Mouse (Mus musculus): ENCODE measurements around the gene Il11ra1. TPM values are rescaled to one million over a fixed set of nuclear protein-coding genes. Genes with fewer than 3 reads are reported as not detected.
A peak's percentile ranks its signal among the peaks of the same experiment; 100 is the strongest.

The Il11ra1 gene
- polyA plus RNA-seq, 1 experiment from 2014 or later: 152 TPM

GRCm38 (mm10) chr4:41710229-41710628 is 10.4 kb downstream of the Il11ra1 start:
- H3K27ac ChIP-seq (ENCODE audit: low read length): no peak overlapping the region
- H3K4me1 ChIP-seq (ENCODE audit: control insufficient read depth, insufficient read depth, low read length): peaks cover 23% of the 10 kb centered on the region
- H3K9me3 ChIP-seq (replicated peaks; ENCODE audit: control insufficient read depth, low read length): no peaks in the 10 kb centered on the region
- no peak overlapping the region for H3K9ac ChIP-seq (ENCODE audit: low read length)
- peaks cover 10% of the 10 kb centered on the region for H3K27me3 ChIP-seq (ENCODE audit: control insufficient read depth, insufficient read depth, low read length)
- H3K4me3 ChIP-seq (replicated peaks; ENCODE audit: low read length): no peak overlapping the region
- WGBS: 64% methylated on average over 4 of the region's 4 CpGs
- no peaks in the 10 kb centered on the region for H3K36me3 ChIP-seq (ENCODE audit: control insufficient read depth, insufficient read depth, low read length)
- H3K4me2 ChIP-seq (ENCODE audit: low read depth, low read length): no peak overlapping the region
- no peak for ATAC-seq (ENCODE audit: insufficient read depth, low FRiP score)

GRCm38 (mm10) chr4:41711705-41712375 is 12.1 kb downstream of the Il11ra1 start:
- WGBS: 67% methylated on average over 16 of the region's 16 CpGs
- H3K27ac ChIP-seq (ENCODE audit: low read length): no peak overlapping the region
- H3K36me3 ChIP-seq (ENCODE audit: control insufficient read depth, insufficient read depth, low read length): peaks cover 6% of the 10 kb centered on the region; the same call in 1 of the 2 replicates
- peaks cover 23% of the 10 kb centered on the region for H3K4me1 ChIP-seq (ENCODE audit: control insufficient read depth, insufficient read depth, low read length)
- H3K27me3 ChIP-seq (ENCODE audit: control insufficient read depth, insufficient read depth, low read length): no peaks in the 10 kb centered on the region
- ATAC-seq (ENCODE audit: insufficient read depth, low FRiP score): no peak
- peak overlapping the region; percentile 91 for H3K4me2 ChIP-seq (ENCODE audit: low read depth, low read length)
- peak overlapping the region; percentile 90 for H3K4me3 ChIP-seq (replicated peaks; ENCODE audit: low read length)
- H3K9ac ChIP-seq (ENCODE audit: low read length): peak overlapping the region; percentile 97
- no peaks in the 10 kb centered on the region for H3K9me3 ChIP-seq (replicated peaks; ENCODE audit: control insufficient read depth, low read length)

GRCm38 (mm10) chr4:41712421-41713196 is 12.8 kb downstream of the Il11ra1 start:
- WGBS: 34% methylated on average over 31 of the region's 31 CpGs
- H3K4me3 ChIP-seq (replicated peaks; ENCODE audit: low read length): peak overlapping the region; percentile 90
- H3K9me3 ChIP-seq (replicated peaks; ENCODE audit: control insufficient read depth, low read length): no peaks in the 10 kb centered on the region
- peak; percentile 9; the same call in 1 of the 2 replicates for ATAC-seq (ENCODE audit: insufficient read depth, low FRiP score)
- peak overlapping the region; percentile 91 for H3K4me2 ChIP-seq (ENCODE audit: low read depth, low read length)
- H3K27ac ChIP-seq (ENCODE audit: low read length): peak overlapping the region; percentile 71
- H3K27me3 ChIP-seq (ENCODE audit: control insufficient read depth, insufficient read depth, low read length): no peaks in the 10 kb centered on the region
- H3K36me3 ChIP-seq (ENCODE audit: control insufficient read depth, insufficient read depth, low read length): peaks cover 6% of the 10 kb centered on the region; the same call in 1 of the 2 replicates
- peak overlapping the region; percentile 97 for H3K9ac ChIP-seq (ENCODE audit: low read length)
- peaks cover 15% of the 10 kb centered on the region for H3K4me1 ChIP-seq (ENCODE audit: control insufficient read depth, insufficient read depth, low read length)

- WGBS: under 1% methylated on average over 61 of the region's 61 CpGs
- peak; percentile 75 for ATAC-seq (ENCODE audit: insufficient read depth, low FRiP score)
- H3K4me3 ChIP-seq (replicated peaks; ENCODE audit: low read length): peak within 1 kb of the TSS; percentile 90
Measured at GRCm38 (mm10) chr4:41713197-41714067, 13.6 kb downstream of the Il11ra1 start, which contains the start of gene Rpp25l. TSS of gene Rpp25l (minus strand) at chr4:41713534.

DNA sequence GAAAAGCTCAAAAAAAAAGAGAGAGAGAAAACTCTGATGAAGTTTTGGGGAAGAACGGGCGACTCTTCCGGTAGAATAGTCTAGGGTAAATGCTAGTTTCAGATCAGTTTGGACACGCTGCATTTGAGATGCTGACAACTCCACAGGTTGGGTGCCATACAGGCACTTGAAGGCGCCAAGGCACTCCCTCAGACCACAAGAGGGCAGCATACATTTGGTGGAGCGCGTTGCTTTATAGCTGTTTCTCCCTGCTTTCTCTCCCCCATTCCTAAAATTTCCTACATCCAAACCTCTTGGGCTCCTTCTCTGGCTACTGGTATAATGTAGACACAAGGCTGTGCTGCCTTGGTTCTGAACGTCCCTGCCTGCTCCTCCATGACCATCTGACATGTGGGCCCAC is 14.5 kb downstream of the Il11ra1 start:
- Histone ChIP-seq H3K4me3 (replicated peaks; ENCODE audit: low read length) (peak overlapping the region; percentile 90), H3K4me2 (ENCODE audit: low read depth, low read length) (peak overlapping the region; percentile 91), H3K36me3 (ENCODE audit: control insufficient read depth, insufficient read depth, low read length) (peaks cover 11% of the 10 kb centered on the region; the same call in 1 of the 2 replicates), H3K9ac (ENCODE audit: low read length) (no peak overlapping the region), H3K9me3 (replicated peaks; ENCODE audit: control insufficient read depth, low read length) (no peaks in the 10 kb centered on the region), H3K4me1 (ENCODE audit: control insufficient read depth, insufficient read depth, low read length) (peaks cover 14% of the 10 kb centered on the region), H3K27me3 (ENCODE audit: control insufficient read depth, insufficient read depth, low read length) (no peaks in the 10 kb centered on the region), H3K27ac (ENCODE audit: low read length) (no peak overlapping the region)
- 16% methylated on average over 8 of the region's 8 CpGs for WGBS
- no peak for ATAC-seq (ENCODE audit: insufficient read depth, low FRiP score)

More at GRCm38 (mm10) chr4:41713197-41714067, 13.6 kb downstream of the Il11ra1 start, which contains the start of gene Rpp25l:
- Histone ChIP-seq H3K9ac (ENCODE audit: low read length) (peak within 1 kb of the TSS; percentile 97), H3K27me3 (ENCODE audit: control insufficient read depth, insufficient read depth, low read length) (no peaks in the 10 kb centered on the region), H3K27ac (ENCODE audit: low read length) (peak within 1 kb of the TSS; percentile 71), H3K9me3 (replicated peaks; ENCODE audit: control insufficient read depth, low read length) (no peaks in the 10 kb centered on the region), H3K4me2 (ENCODE audit: low read depth, low read length) (peak within 1 kb of the TSS; percentile 91), H3K36me3 (ENCODE audit: control insufficient read depth, insufficient read depth, low read length) (peaks cover 10% of the 10 kb centered on the region; the same call in 1 of the 2 replicates), H3K4me1 (ENCODE audit: control insufficient read depth, insufficient read depth, low read length) (peaks cover 14% of the 10 kb centered on the region)

DNA sequence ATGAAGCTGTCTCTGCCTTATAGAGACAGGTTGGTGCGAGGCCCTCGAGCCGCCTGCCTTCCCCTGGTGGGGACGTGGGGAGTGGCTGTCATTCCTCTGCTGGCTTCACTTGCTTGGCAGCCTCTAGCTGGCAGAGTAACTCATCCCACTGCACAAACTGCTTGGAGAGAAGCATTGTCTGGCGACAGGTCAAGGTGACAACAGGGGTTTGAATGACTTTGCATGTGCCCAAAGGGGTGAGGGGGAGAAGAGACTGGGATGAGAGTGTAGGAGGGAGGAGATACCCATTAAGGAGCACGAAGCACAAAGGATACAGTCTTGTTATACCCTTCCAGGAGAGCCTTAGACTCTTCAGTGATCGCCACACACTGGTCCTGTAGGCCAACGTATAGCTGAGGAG is 15.3 kb downstream of the Il11ra1 start:
- no peak overlapping the region for H3K27ac ChIP-seq (ENCODE audit: low read length)
- no peak overlapping the region for H3K9ac ChIP-seq (ENCODE audit: low read length)
- H3K27me3 ChIP-seq (ENCODE audit: control insufficient read depth, insufficient read depth, low read length): no peaks in the 10 kb centered on the region
- 69% methylated on average over 8 of the region's 8 CpGs for WGBS
- H3K4me1 ChIP-seq (ENCODE audit: control insufficient read depth, insufficient read depth, low read length): peaks cover 14% of the 10 kb centered on the region
- peaks cover 15% of the 10 kb centered on the region; the same call in 1 of the 2 replicates for H3K36me3 ChIP-seq (ENCODE audit: control insufficient read depth, insufficient read depth, low read length)
- ATAC-seq (ENCODE audit: insufficient read depth, low FRiP score): no peak
- H3K4me2 ChIP-seq (ENCODE audit: low read depth, low read length): no peak overlapping the region
- H3K4me3 ChIP-seq (replicated peaks; ENCODE audit: low read length): no peak overlapping the region
- no peaks in the 10 kb centered on the region for H3K9me3 ChIP-seq (replicated peaks; ENCODE audit: control insufficient read depth, low read length)

DNA sequence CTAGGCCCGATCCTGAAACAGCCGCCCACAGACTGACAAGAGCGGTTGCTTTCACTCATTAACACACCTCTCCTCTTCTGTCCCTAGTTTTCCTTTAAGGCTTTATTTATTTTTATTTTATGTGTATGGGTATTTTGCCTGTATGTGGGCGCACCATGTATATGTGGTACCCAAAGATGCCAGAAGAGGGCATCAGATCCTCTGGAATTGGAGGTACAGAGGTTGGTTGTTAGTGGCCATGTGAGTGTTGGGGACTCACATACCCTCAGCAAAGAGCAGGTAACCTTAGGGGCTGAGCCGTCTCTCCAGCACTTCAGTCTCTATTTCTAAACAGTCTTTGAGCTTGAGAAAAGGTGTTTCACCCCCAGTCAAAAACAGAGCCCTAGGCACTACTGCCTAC is 15.8 kb downstream of the Il11ra1 start:
- H3K36me3 ChIP-seq (ENCODE audit: control insufficient read depth, insufficient read depth, low read length): peaks cover 15% of the 10 kb centered on the region; the same call in 1 of the 2 replicates
- H3K9ac ChIP-seq (ENCODE audit: low read length): no peak overlapping the region
- H3K27me3 ChIP-seq (ENCODE audit: control insufficient read depth, insufficient read depth, low read length): no peaks in the 10 kb centered on the region
- H3K4me1 ChIP-seq (ENCODE audit: control insufficient read depth, insufficient read depth, low read length): peaks cover 14% of the 10 kb centered on the region
- WGBS: 85% methylated on average over 5 of the region's 5 CpGs
- no peak overlapping the region for H3K4me3 ChIP-seq (replicated peaks; ENCODE audit: low read length)
- ATAC-seq (ENCODE audit: insufficient read depth, low FRiP score): no peak
- no peak overlapping the region for H3K27ac ChIP-seq (ENCODE audit: low read length)
- no peak overlapping the region for H3K4me2 ChIP-seq (ENCODE audit: low read depth, low read length)
- H3K9me3 ChIP-seq (replicated peaks; ENCODE audit: control insufficient read depth, low read length): no peaks in the 10 kb centered on the region

DNA sequence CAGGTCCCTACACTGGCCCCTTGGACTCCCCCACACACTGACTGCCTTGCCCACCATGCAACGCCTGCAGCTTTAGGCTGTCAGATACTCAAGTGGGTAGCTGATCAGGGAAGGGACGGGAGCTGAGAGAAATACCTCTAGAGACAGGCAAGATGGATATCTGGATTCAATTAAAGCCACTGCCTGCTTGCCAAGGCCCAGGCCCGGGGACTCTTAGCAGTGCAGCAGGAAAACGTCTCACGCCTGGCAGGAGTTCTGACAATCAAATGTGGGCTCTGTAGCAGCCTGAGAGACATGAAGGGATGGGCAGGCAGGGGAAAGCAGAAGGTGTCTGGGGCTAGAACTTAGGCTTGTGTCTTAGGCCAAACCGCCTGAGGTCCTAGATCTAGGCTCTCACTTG is 17.0 kb downstream of the Il11ra1 start:
- H3K27me3 ChIP-seq (ENCODE audit: control insufficient read depth, insufficient read depth, low read length): no peaks in the 10 kb centered on the region
- ATAC-seq (ENCODE audit: insufficient read depth, low FRiP score): no peak
- H3K4me1 ChIP-seq (ENCODE audit: control insufficient read depth, insufficient read depth, low read length): peaks cover 10% of the 10 kb centered on the region
- no peak overlapping the region for H3K4me2 ChIP-seq (ENCODE audit: low read depth, low read length)
- no peak overlapping the region for H3K27ac ChIP-seq (ENCODE audit: low read length)
- no peak overlapping the region for H3K4me3 ChIP-seq (replicated peaks; ENCODE audit: low read length)
- WGBS: 67% methylated on average over 6 of the region's 6 CpGs
- H3K9ac ChIP-seq (ENCODE audit: low read length): no peak overlapping the region
- H3K9me3 ChIP-seq (replicated peaks; ENCODE audit: control insufficient read depth, low read length): no peaks in the 10 kb centered on the region
- peaks cover 15% of the 10 kb centered on the region; the same call in 1 of the 2 replicates for H3K36me3 ChIP-seq (ENCODE audit: control insufficient read depth, insufficient read depth, low read length)
